Mouse (Mus musculus) cerebellum, adult 11-12 months (tissue): ENCODE results near the gene Psma3.
"Not testable (repeated sequence)": the region's sequence is repeated elsewhere in the genome, so short reads cannot be mapped to it uniquely, and the experiment has no call there.

Experiments
- DNase-seq: peaks from one replicate; pipeline ENCODE4 v3.0.0; 2022

The Psma3 gene

GRCm38 (mm10) chr12:71003760-71004426 lies 29.5 kb downstream of the Psma3 start:
- DNase-seq, result no peak

- DNase-seq, result no peak
Measured at GRCm38 (mm10) chr12:71006141-71006540, 31.7 kb downstream of the Psma3 start.

GRCm38 (mm10) chr12:71006901-71007300 lies 32.5 kb downstream of the Psma3 start:
- no peak for DNase-seq

GRCm38 (mm10) chr12:71009769-71010168 lies 35.3 kb downstream of the Psma3 start:
- DNase-seq, result no peak

GRCm38 (mm10) chr12:71014845-71015362 lies 40.5 kb downstream of the Psma3 start:
- no peak for DNase-seq

GRCm38 (mm10) chr12:71015363-71016210 lies 41.2 kb downstream of the Psma3 start, which contains the start of gene Arid4a:
Gene Arid4a (plus strand): TSS chr12:71015990.
- peak; percentile 99 for DNase-seq

GRCm38 (mm10) chr12:71016211-71016502 lies 41.7 kb downstream of the Psma3 start:
- DNase-seq, result peak; percentile 52

- peak; percentile 56 for DNase-seq
Measured at GRCm38 (mm10) chr12:71016503-71017241, 42.3 kb downstream of the Psma3 start.

- no peak for DNase-seq
Measured at GRCm38 (mm10) chr12:71017242-71017571, 42.8 kb downstream of the Psma3 start.

GRCm38 (mm10) chr12:71017827-71018226 lies 43.4 kb downstream of the Psma3 start:
- DNase-seq, result no peak

GRCm38 (mm10) chr12:71019211-71019610 lies 44.8 kb downstream of the Psma3 start:
- DNase-seq, result peak; percentile 18

GRCm38 (mm10) chr12:71024411-71024810 lies 50.0 kb downstream of the Psma3 start:
- DNase-seq, result no peak

GRCm38 (mm10) chr12:71028265-71028664 lies 53.8 kb downstream of the Psma3 start:
- not testable (repeated sequence) for DNase-seq

- no peak for DNase-seq
Measured at GRCm38 (mm10) chr12:71030260-71030659, 55.8 kb downstream of the Psma3 start.

GRCm38 (mm10) chr12:71030722-71031121 lies 56.3 kb downstream of the Psma3 start:
- DNase-seq, result no peak

GRCm38 (mm10) chr12:71035826-71036225 lies 61.4 kb downstream of the Psma3 start:
- DNase-seq, result no peak

GRCm38 (mm10) chr12:71036729-71037404 lies 62.4 kb downstream of the Psma3 start:
- no peak for DNase-seq

GRCm38 (mm10) chr12:71040462-71040861 lies 66.0 kb downstream of the Psma3 start:
- no peak for DNase-seq

- no peak for DNase-seq
Measured at GRCm38 (mm10) chr12:71042451-71042850, 68.0 kb downstream of the Psma3 start.

GRCm38 (mm10) chr12:71043571-71043970 lies 69.2 kb downstream of the Psma3 start:
- no peak for DNase-seq

GRCm38 (mm10) chr12:71044488-71044887 lies 70.1 kb downstream of the Psma3 start:
- DNase-seq, result no peak
